Mouse (Mus musculus) adrenal gland, postnatal 14 days (tissue): ENCODE measurements around the gene Napb. TPM values are rescaled to one million over a fixed set of nuclear protein-coding genes. Genes with fewer than 3 reads are reported as not detected.
A peak's percentile ranks its signal among the peaks of the same experiment; 100 is the strongest.

Experiments
- DNase-seq: peaks from one replicate; pipeline ENCODE4 v3.0.0; 2021; ENCODE audit warnings: mixed read lengths
- total RNA-seq: library from RNA; stranded (reverse); gene quantifications from 2 replicates; pipeline ENCODE4 v1.2.3, GENCODE M21; 2021

Gene Napb
- total RNA-seq, 1 experiment from 2014 or later = 4.5 TPM

DNA sequence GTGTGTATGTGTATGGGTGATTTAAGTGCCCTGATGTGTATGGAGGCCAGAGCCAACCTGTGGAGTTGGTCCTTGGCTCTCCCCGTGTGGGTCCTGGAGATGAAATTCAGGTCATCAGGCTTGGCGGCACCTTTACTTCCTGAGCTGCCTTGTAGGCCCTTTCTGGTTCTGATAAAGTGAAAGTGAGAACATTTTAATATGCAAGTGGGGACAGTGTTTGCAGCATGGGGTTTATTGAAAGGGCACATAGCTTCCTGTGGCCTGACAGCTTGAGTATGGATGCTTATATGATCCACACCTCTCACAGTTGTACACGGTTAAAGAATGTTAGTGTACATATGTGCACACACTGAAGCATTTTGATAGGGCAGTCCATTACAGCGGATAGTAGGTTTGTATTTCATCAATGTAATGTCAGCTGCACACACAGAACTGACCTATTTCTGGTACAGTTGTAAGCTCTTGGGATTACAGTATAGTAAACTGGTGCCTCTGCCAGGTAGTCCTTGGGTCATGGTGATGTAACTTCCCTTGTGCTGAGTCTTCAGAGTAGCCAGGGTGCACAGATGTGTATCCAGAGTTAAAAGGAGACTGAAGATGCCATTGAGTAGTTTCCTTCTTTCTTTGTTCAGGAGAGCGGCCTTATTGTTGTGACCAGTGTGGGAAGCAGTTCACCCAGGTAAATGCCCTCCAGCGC is 42.7 kb downstream of the Napb start:
- peak; percentile 43 for DNase-seq

DNA sequence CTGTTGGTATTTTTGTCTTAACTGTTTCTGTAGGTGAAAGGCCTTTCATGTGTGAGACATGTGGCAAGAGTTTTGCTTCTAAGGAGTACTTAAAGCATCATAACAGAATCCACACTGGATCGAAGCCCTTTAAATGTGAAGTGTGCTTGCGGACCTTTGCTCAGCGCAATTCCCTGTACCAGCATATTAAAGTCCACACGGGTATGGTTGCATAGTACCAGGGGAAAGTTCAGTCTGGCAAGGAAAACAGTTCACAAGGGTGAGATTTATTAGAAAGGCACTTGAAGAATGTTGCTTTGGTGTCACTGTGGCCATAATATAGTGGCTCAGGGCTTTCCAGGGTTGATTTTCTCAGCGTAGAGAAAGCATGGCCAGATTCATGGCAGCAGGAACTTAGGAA is 44.3 kb downstream of the Napb start:
- DNase-seq = no peak

DNA sequence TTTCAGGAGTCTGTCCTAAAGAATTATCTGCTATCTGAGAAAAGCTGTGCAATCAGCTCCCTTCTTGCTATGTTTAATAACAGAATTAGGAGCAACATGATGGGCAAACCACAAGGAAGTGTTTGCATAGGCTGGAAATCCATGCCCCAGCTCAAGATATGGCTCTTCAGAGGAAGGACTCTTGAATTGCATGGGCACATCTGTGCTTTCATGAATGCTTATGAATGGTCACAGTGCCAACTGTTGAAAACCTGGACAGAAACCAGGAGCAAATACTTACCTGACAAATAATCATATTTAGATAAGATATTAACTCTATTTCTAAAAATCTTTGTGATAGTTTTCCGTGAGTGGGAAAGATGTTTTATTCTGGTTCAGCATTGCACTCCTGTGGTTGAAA is 45.4 kb downstream of the Napb start:
- DNase-seq = no peak

DNA sequence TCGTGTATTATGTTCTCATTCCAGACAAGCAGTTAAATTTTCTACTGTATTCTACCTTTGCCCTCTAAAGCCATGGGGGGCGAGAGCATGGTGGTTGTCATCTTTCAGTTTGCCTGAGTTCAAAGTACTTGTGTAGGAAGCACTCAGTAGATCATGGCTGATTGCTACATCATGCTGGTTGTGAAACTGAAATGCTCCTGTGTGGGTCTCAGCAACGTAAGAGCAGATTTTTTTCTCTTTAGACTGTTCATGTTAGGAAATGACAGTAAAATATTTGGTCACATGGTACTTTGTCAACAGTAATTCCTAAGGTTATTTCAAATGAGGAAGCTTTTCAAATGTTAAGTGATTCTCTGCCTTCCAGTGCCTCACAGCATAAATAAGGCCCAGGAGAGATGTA is 46.6 kb downstream of the Napb start:
- peak; percentile 19 for DNase-seq

DNA sequence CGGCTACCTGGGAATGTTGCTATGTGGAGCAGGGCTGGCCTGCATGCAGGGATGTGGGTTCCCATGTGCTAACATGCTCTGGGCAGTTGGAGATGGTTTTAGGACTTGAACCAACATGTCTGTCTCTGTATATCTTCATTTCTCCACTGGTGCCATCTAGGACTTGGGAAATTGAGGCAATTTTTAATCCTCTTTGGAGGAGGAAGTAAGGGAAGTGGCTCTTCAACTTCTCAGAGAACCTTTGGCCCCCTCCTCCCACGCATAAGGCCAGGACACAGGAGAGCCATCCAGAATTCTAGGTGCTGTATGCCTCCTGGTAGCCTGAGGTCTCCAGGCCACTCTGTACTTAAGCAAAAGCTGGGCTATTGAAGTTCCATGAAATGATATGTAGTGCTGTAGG is 47.3 kb downstream of the Napb start:
- no peak for DNase-seq

DNA sequence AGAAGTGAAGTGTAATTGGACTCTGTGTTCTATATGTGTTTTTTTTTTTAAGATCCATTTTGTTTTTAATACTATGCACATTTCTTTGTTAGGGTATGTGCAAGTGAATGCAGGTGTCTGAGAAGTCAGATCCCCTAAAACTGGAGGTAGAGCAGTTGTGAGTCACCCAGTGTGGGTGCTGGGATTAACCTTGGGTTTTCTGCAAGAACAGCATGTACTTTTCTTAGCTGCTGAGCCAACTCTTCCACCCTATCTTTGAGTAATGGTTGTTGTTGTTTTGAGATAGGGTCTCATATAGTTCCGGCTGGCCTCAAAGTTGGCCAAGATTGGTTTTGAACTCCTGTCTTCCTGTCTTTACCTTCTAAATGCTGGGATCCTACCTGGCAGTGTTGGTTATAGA is 49.2 kb downstream of the Napb start:
- no peak for DNase-seq

DNA sequence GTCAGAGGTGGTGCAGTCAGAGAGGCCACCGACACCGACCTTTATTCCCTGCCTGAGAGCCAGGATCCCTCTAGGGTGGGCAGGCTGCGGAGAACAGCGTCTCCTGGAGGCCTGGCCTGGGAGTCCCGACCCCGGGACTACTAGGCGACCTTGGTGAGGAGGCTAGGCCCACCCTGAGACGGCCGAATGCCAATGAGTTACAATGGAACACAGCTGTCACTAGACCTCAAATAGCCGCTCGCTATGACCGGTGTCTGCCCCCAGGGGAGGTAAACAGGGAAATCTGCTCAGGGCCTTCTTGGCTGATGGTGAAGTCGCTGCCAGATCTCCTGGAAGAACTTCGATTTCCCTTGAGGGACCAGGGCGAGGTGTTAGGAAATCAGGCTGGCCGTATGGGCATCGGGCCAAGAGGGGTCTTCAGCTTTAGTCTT is 50.8 kb downstream of the Napb start:
- peak; percentile 82 for DNase-seq

DNA sequence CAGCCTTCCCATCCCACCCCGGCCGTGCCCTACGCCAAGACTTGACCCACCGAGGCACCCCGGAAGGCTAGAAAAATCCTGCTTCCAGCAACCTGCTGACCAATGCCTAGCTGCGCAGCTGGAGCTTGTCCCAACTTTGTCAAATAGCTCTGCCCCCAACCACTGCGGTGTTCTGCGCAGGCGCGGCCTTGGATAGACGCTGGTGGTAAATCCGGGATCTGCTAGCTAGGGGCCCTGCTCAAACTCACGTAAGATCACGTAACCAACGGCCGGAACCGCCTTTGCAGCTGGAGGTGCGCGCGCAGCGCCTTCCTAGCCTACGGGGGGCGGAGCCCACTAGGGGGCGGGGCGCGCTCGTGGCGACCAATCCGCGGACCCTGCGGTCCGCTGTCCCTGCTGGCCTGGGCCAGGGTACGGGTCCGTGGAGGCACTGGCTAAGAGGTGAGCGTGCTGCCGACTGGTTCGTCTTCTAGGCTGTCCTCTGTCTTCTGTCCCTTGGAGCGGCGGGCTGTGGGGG is 51.4 kb downstream of the Napb start, which contains the start of gene Gzf1:
Gzf1 (plus strand) TSS at position 249 of the 517 bp plus-strand sequence.
- peak; percentile 100 for DNase-seq

DNA sequence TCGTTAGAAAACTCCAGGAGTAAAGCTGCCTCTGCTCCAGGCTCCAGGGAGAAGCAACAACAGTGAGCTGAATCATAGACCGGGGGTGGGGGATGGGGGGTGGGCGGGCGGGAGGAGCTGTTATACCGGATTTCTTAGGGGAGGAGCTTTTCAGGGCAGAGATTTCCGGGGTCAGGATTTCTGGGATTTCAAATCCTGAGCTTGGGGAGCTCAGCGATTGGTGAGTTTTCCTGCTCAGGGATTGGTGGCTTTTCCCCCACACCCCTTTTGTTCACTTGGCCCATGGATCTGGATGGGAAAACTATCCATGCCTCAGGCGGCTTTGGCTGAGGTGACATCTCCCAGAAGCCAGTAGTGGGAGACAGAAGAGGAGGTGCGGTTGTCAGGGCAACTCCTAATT is 52.9 kb downstream of the Napb start:
- peak; percentile 85 for DNase-seq

DNA sequence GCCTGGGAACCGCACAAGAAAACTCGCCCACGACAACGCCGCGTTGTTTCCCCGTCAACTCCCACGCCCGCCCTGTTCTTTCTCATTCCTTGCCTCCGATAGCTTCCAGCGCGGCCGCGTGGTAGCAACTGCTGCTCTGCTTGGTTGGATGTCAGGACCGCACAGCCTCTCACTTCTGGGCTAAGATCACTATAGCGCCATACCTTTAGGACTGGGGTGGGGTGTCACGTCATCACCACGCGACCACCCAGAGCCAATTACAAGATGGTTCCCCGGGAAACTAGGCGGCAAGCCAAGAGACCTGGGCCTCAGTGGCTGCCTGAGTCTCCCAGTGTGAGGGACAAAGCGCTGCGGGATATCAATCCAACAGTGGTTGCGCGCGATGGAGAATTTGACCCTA is 54.5 kb downstream of the Napb start:
- peak; percentile 84 for DNase-seq

DNA sequence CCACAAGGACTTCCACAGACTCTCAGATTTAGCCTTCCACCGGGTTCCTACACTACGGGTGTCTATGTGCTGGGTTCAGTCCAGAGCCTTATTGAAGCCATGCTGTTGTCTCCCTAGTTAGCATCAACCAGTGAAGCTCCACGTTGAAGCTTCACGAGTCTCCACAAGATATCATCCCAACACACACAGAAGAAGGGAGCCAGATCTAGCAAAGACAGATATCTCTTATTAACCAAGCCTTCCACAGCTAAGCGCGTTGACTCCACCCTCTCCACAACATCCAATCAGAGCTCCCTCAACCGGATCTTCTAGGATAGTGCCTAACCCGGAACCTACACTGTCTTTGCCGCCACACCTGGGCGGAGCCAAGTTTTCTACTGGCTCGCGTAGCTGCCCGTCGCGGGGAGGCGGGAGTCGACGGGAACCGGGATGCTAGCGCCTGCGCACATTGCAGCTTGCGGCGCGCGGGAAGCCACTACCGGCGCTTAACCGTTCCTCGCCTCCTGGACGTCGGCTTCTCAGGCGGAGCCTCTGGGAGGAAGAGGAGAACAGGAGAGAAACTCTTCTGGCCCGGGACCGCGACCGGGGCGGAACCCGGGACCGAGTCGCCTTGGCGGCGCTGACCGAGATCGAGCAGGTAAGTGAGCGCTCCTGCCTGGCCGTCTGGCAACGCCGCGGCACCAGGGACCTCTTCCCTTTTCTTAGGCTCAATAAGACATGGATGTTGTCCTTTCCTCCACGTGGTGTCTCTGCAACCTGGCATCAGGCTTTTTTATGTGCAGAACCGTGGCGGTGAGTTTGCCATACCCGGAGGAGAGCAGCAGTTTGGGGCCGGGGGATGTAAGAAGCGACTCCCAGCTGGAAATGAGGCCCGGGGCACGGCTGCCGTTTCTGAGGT is 59.8 kb downstream of the Napb start, which contains the start of gene Nxt1:
Nxt1 (plus strand) TSS at position 403 of the 898 bp plus-strand sequence.
- DNase-seq = peak; percentile 100

DNA sequence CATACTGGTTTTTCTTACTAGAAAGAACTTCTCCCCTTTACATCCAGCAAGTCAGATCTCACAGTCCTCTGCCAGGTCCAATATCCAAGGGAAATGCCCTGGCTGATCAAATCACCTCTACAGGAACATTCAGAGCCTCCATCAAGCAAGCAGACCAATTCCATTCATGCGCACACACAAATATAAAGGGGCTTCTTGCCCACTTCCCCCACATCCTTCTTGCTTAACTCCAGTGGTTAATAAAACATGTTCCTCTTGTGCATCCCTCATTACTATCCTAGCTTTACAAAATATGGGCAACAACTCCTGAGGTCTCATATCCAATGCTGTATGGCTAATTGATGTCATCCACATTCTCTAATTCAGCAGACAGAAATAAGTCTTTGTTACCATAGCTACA is 68.8 kb downstream of the Napb start:
- no peak for DNase-seq

DNA sequence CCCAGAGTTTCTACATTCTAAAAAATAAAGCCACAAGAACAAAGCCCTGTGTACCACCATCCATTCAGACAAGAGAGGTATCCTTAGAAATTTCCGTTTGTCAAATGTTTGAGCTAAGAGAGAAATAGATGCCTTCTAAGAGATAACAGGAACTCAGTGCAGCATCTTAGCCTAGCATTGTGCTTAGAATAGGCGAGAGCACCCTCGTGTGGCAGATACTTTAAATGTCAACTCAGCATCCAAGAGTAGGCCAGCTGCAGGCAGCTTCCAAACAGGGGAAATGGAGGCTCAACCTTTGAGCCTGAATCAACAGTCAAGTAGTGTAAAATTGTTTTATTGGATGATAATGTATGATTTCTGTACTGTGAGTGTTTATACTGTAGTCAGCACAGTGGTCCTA is 77.3 kb downstream of the Napb start:
- peak; percentile 77 for DNase-seq

DNA sequence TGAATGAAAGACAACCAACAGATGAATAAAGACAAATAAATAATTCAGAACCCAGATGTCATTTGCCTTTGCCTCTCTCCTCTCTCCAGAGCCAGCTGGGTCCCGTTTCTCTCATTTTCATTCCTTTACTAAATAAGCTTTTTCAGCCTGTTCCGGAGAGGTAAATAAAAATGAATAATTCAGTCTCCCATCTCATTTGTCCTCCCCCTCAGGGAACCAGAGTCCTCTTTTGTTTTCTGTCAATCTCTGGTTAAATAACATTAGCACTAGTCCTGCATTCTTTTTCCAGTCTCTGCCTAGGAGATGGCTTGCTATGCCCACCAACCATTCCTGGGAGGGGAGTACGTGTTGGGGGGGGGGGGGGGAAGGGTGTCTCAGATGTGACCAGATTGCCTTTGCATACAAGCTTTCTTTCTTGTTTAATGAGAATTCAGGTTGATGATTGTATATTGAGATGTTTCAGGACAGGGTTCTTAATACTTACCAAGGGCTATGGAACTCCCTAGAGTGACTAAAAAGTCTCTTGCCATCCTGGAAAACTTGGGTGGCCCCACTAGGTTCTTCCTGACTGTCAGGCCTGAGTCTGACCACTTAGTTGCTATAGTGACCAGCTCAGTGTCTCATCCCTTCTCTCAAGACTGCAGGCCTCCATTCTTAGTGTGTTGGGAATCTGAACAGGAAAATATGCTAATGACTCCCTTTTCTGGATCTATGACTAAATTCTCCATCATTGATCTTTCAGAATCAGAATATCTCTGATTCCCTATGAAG is 81.5 kb downstream of the Napb start:
- DNase-seq = no peak

DNA sequence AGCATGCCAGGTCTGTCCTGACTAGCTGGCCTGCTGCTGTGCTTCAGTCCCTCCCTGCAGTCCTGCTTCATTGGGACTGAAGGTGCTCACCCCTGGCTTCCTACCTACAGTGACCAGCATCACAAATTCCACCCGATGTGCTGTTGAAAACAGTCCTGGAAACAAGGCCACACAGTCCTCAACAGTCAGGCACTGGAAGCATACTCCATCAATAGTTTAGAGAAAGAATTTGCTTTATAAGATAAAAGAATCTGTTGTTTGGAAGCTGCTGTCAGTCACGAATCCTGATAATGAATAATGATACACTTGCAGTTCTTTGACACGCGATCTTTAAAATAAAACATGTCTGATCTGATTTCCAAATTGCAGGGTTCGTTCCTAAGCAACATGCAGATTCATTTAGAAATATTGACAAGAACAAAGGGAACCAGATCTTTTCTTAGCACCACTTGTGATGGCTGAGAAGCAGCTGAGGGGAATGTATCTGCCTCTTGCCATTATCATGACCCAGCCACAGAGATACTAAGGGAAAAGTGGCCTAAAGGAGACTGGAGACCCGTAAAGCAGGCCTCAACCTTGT is 87.8 kb downstream of the Napb start:
- no peak for DNase-seq

Other genes starting within 250 kb of the Napb start
- gene Nxt1, start 59.9 kb downstream of the Napb start, total RNA-seq = 20.2 and 20.8 TPM in 2 replicates
- 28.3 and 29.4 TPM in 2 replicates for gene Gzf1, start 51.4 kb downstream of the Napb start, total RNA-seq
- not detected in 2 replicates for gene Cstl1, start 17.9 kb upstream of the Napb start, total RNA-seq
- gene Cst11, start 39.0 kb upstream of the Napb start, total RNA-seq = not detected in 2 replicates
- gene 8030411F24Rik, start 49.5 kb upstream of the Napb start, total RNA-seq = not detected in 2 replicates
- gene Cst12, start 56.9 kb upstream of the Napb start, total RNA-seq = not detected in 2 replicates
- gene Cst8, start 66.3 kb upstream of the Napb start, total RNA-seq = 52.6 and 64.7 TPM in 2 replicates
- not detected in 2 replicates for gene Cst13, start 87.6 kb upstream of the Napb start, total RNA-seq
- not detected in 2 replicates for gene Cst9, start 102.7 kb upstream of the Napb start, total RNA-seq
- gene 9230104L09Rik, start 132.6 kb upstream of the Napb start, total RNA-seq = 0.93 and 2.4 TPM in 2 replicates
- gene Cst3, start 143.2 kb upstream of the Napb start, total RNA-seq = 867 and 955 TPM in 2 replicates